Mouse (Mus musculus): ENCODE measurements around the gene Vps54.
"Not testable (repeated sequence)": the region's sequence is repeated elsewhere in the genome, so short reads cannot be mapped to it uniquely, and the experiment has no call there.

GRCm38 (mm10) chr11:21191821-21192220 is 47.3 kb upstream of the Vps54 start:
- TF ChIP-seq CTCF (IDR thresholded peaks at IDR 0.05; ENCODE audit: low read depth, low read length); POLR2A (IDR thresholded peaks at IDR 0.05; ENCODE audit: extremely low read depth, insufficient read depth, low read length): not testable (repeated sequence)

Measured in liver, adult 2 months (tissue).